Mouse (Mus musculus): ENCODE data around the gene Pla2g2c.

Pla2g2c gene

DNA sequence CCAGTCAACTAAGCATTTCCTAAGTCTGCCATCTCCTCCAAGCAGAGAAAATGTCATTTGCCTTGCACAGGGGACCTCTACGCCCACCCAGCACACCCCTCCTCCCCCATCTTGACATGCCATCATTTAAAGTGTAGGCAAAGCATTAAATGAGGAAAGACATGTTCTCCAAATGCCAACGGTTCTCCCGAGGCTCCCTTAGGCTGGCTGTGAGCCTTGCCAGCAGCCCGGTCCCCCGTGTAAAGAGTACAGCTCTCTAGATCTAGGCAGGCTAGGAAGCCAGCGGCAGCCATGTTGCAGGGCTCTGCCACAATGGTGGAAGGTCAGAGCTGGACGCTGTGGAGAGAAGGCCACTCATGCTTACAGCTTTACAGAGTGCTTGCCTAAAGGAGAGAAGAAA lies 14.6 kb upstream of the Pla2g2c start:
- DNase-seq, result no peak

GRCm38 (mm10) chr4:138710633-138711032 lies 14.0 kb upstream of the Pla2g2c start:
- DNase-seq, result no peak

DNA sequence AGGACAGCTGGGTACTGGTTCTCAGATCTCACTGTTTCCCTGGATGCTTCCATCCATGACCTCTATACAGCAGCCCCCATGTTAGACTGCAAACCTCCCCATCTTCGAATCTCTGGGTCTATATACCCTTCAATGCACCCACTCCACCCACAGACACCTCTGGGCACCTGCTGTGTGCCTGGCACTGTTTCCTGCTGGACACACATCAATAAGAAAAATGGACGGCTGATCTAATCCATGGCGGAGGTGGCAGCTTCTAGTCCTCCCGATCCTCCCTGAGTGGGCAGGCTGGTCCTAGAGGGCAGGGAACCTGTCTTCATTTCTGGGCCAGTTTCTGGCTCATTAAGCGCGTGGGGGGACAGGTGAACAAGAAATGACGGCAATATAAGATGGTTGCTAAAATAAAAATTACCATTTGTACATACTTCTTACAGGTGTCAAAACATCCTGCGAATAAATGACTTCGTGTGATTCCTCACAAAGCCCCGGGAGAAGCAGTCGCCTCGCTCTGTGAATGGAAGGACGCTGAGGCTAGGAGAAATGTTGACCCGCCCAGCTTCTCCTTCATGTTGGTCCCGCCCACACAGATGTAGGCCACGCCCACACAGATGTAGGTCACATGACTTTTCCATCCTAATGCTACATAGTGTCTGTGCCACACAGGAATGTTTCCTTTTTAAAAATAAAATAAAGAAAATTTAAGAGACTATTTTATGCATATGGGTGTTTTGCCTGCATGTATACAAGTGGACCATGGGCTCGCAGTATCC lies 13.4 kb upstream of the Pla2g2c start:
- DNase-seq, result no peak

DNA sequence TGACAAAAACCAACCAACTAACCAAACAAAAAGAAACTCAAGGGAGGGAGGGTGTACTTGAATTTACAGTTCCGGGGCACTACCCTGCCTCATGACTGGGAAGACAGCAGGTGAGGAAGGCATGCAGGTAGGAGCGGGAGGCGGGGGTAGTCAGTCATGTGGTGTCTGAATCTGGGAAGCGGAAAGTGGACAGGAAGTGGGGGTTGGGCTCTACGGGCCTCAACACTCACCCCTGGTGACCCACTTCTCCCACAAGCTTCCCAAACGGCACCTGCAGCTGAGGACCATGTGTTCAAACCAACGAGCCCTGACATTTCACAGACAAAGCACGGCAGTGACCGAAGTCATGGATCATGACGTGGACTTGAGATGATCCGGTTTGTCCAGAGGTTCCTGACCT lies 12.5 kb upstream of the Pla2g2c start:
- DNase-seq, result no peak

DNA sequence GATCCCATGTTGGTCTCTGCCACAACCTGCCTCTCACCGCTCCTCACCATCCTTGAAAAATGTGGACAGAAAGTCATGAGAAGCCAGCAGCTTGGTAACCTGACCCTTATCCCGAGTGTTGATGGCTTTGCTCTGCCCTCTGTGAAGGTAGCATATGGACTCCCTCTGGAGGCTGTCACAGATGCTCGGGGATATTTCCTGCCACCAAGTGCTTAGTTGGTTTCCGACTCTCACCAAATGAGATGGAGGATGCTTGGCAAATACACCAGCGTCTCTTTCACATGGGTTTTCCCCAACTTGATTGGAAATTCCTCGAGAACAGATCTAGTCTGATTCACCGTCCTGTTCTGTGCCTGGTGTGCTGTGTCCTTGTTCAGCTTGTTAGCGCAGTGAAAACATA lies 12.0 kb upstream of the Pla2g2c start:
- no peak for DNase-seq

- DNase-seq, result peak in 1 of 2 experiments; percentile 45
Measured at GRCm38 (mm10) chr4:138714186-138714585, 10.4 kb upstream of the Pla2g2c start.

DNA sequence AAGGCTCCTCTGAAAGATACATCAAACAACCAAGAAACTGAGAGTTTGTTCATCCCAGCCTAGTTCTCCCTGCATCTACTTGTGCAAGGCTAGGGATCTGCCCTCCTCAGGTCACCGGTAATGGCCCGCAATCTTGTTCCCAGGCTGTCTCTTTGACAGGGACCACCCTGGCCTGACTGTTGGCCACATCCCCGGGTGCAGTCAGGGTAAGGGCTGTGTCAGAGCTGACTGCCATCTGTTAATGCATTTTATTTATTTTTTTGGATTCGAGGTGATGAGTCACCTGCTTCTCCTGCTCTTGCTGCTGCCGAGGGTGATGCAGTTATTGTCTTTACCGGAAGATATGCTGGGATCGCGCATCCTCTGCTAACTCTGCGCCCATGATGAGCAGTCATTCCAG lies 7.9 kb upstream of the Pla2g2c start:
- no peak for DNase-seq

- DNase-seq, result no peak
Measured at GRCm38 (mm10) chr4:138718586-138719263, 5.9 kb upstream of the Pla2g2c start.

DNA sequence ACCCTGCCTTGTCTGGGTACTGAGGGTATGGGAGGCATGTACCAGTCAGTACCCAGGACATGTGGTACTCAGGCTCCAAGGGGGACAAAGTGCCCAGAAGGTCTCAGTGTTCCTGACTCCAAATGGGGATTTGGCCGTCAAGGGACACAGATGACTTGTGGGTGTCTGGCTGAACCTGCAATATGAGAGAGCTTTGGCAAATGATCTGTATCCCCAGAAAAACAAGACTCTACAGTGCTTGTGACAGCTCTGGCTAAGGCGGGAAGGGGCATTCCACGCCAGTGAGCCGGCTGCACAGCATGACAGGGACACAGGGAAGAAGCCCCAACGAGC lies 5.4 kb upstream of the Pla2g2c start:
- no peak for DNase-seq

DNA sequence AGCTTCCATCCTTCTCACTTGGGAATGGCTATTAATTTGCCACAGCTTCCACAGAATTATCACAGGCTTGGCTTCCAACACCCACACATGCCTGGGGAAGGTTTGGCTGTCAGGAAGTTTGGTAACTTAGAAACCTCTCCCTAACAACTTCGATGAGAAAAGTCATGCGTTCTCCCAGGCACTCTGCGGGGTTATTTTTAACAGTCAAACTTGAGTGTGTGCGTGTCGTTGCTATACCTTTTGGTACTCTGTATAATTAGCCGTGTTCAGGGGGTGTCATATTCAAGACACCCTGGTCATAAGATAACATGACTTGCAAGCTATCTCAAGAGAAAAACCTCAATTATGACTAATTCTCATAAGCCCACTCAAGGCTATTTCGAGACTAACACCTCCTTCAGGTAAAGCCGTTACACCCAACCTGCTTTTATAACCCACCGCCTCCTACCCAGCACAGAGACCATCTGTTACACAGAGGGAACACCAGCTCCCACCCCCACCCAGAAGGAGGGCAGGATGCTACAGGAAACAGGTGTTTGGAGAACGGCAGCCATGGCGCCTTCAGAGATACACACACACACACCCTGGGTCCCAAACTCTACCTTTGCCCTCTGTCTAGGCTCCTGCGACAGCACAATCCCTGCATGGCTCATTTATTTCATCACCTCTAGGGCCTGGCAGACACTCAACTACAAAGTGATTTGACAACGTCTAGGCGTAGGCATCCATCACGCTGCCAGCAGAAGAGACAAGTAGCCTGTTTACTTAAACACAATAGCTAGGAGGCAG lies 905 bp upstream of the Pla2g2c start:
- peak; percentile 71 to 81 for DNase-seq

DNA sequence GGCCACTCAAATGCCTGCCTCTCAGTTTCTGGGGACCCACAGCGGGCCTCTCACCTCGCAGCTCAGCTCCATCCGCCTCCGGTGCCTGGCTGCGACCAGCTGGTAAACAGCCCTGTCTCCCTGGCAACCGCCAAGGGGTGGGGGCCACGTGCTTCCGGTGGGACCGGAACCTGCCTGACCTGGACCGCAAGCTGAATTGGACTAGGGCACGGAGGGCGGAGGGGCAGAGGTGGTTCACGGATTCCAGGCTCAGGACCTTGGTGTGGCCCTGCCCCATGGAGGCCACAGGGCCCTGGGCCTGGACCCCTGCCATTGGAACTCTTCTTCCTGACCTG lies 502 bp downstream of the Pla2g2c start:
- peak; percentile 90 to 97 for DNase-seq

DNA sequence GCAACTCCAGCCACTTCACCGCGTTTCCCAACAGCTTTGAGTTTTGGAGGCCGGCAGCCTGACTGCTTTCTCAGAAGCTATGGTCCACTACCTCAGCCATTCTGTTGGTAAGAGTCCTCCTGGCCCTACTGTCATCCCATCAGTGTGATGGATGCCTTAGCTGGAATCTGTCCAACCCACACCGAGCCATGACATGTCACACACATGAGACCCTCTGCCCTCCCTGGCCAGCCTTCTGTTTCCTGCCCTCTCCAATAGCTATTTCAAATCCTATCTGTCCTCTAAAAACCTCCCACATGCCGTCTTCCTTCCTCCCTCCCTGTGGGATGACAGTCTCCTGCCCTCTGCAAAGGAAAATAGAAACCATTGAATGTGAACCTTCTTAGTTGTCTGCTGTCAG lies 1.2 kb downstream of the Pla2g2c start:
- DNase-seq, result peak; percentile 56 to 66

- peak; percentile 78 to 91 for DNase-seq
Measured at GRCm38 (mm10) chr4:138729018-138729703, 4.6 kb downstream of the Pla2g2c start.

GRCm38 (mm10) chr4:138734105-138734504 lies 9.5 kb downstream of the Pla2g2c start:
- DNase-seq, result peak; percentile 56 to 76

DNA sequence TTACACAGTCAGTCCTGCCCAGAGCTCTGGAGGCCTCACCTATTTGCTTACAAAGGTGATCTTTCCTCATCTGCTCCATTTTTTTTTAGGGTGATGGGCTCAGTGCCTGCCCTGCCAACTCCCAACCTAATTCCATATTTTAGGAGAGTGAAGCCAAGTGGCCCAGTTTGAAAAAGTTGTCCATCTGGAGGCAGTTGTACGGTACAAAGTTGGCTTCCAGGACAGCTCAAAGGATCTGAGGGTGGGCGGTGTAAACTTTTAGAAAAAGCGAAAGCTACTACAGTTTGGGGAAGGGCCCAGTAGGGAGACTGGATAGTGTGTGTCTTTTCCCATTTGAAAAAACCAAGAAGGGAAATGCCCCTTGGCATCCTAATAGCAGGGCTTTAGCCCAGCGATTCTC lies 10.3 kb downstream of the Pla2g2c start:
- no peak for DNase-seq

DNA sequence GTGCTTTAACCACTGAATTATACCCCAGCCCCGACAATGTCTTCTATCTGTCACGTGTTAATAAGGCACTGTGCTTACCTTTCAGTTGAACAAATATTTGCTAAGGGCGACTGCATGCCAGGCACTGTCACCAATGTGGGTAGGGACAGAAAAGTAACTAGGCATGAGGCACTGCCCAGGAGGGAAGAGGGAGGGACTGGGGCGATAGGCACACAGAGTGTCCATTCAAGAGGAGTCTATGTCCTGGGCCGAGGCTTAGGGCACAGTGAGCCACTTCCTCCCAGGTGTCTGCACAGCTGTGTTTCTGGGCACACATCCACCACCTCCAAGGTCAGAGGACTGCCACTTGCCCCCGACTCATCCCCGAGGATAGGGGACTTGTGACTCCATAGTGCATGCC lies 12.4 kb downstream of the Pla2g2c start, which contains the start of gene Ubxn10:
TSS of gene Ubxn10 (minus strand) at position 137 of the 400 bp plus-strand sequence.
- DNase-seq, result peak in 1 of 2 experiments; percentile 42

DNA sequence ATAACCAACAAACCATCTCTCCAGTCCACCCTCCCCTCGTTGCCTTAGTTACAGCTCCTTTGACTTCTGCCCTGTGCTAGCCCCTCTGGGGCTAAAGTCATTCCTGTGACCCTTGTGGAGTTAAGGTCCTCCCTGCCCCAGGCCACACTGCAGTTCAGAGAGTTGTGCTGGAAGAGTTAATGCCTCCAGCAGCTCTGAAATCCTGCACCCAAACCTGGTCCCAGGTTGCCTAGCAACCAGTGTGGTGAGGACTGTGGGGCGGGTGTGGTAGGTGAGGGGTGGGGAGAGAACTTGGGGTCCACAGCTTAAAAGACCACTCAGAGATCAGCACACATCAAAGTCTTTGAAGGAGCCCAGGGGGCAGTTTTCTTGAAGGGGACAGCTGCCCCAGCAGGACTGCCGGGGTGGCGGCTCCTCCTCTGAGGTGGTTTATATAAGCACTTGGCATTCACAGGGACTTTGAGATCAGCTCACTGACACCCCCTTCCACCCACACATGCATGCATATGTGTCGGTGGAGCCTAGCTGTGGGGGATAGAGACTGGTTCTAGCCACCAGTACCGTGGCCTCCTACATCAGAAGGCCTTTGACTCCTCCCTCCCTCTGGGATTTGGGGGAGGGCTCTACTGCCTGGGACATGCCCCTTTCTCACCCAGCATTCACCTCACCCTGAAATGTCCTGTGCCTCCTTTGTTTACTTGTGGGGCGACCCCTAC lies 14.7 kb downstream of the Pla2g2c start:
- DNase-seq, result no peak

DNA sequence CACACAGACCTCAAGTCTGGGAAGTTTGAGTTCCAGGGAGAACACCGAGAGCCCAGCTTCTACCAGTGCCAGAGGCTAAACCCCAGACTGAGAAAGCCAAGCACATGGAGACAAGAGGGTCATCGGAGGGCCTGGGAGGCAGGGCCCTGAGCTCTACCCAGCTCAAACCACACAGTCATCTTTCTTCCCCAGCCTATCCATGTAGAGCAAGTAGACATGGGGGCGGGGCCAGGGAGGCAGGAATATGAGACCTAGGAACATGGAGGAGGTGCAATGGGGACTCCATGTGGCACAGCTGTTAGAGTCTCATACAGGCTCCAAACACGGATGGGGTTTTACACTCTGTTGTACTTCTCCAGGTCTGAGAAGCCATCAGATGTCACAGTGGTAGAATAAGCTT lies 21.3 kb downstream of the Pla2g2c start:
- peak; percentile 75 to 83 for DNase-seq

- no peak for DNase-seq
Measured at GRCm38 (mm10) chr4:138746866-138747265, 22.3 kb downstream of the Pla2g2c start.

GRCm38 (mm10) chr4:138747851-138748250 lies 23.3 kb downstream of the Pla2g2c start:
- DNase-seq, result peak in 1 of 2 experiments; percentile 40

DNA sequence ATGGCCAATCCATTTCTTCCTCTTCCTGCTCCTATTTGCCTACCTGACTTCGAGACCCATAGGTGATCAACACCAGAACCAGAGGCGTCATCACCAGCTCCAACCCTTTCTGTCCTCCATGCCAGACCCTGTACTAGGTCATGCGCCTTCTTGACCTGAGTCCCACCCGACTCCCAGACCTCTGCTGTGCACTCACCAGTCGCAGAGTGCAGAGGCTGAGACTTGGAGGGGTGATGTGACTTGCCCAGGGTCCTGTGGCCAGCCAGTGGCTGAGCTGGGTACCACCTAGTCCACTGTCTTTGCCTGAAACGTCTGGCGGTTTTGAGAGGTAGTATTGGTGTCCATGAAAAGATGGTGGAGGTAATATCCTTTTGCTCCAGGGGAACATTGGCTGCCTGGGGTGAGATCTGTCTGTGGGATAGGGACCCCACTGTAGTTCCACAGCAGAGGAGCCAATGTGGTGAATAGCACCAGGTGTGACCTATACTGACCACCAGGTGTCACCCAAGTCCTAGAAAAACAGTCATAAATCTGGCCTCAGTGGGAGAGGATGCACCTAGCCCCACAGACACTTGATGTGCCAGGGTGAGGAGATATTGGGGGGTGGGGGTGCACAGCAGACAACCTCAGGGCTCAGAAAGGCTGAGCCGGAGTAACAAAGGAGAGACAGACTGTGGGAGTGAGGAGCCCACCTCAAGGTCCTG lies 23.9 kb downstream of the Pla2g2c start:
- peak; percentile 40 to 58 for DNase-seq

DNA sequence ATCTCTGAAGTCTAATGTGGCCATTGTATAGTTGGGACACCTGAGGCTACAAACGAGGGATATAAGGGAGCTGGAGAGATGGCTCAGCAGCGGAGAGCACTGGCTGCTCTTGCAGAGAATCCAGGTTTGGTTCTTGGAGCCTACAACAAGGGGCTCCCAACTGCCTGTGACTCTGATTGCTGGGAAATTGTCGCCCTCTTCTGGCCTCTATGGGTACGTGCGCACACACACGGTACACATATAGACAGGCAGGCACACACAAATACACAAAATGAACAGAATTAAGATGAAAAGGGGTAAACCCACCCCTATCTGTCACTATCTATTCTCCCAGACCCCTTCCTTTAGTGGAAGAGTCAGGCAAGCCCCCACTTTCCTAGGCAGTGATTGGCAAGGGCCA lies 28.0 kb downstream of the Pla2g2c start:
- DNase-seq, result no peak
